Mouse (Mus musculus): Measurements from ENCODE around the gene Krt83.
"Not testable (repeated sequence)": the region's sequence is repeated elsewhere in the genome, so short reads cannot be mapped to it uniquely, and the experiment has no call there.

The Krt83 gene

GRCm38 (mm10) chr15:101491431-101491830 is at the start of gene Krt83:
TSS of gene Krt83 (minus strand) at chr15:101491512.
- no peak for DNase-seq (ENCODE audit: low spot score)

DNA sequence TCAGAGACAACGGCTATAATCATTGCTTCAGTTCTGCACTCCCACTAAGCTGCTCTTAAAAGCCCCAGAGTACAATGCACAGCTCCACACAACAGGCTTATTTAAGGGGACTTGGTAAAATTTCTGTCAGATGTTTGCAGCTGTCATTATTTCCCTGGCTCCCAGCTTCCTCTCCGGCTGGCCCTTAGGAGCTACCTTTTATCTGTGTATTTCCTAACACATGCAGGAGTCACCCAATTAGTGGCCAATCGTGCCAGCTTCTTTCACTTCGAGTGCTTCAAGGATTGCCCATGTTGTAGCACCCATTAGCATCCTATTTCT is 47.2 kb upstream of the Krt83 start:
- no peak for DNase-seq (ENCODE audit: low spot score)

GRCm38 (mm10) chr15:101537864-101538579 is 46.7 kb upstream of the Krt83 start:
- DNase-seq (ENCODE audit: low spot score) = no peak

DNA sequence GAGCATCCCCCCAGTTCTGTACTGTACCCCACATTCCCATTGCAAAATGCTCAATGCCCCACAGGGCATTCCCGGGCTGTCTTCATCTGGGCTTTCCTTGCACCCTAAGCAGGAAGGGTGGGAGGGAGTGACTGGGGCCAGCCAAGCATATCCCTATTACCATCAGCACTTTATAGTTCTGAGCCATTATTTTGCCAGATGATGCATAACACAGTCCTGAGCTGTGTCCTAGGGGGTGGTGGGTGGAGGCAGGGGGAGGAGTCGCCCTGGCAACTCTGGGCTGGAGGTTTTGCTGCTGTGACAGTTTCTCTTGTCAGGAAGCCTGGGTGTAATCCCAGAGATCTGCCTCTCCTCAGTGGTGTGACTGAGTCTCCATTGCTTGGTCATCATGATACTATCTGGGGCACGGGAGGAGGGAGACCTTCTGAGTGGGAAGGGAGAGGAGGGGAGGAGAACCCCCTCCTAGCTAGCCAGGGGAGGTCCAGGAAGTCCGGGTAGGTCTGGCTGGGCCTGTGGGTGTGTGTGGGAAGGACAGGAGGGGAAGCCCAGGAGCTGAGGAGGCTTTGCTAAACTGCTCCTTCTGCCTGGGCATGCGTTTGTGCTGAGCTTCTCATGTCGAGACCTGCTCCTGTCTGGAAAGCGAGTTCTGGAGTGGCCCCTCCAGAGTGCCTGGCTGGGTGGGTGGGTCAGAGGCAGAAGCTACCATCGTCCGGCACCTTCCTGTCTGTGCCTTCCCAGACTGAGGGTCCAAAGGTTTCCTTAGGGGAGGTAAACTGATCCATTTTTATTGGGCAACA is 44.9 kb upstream of the Krt83 start:
- DNase-seq (ENCODE audit: low spot score) = no peak

- no peak for DNase-seq (ENCODE audit: low spot score)
Observed at GRCm38 (mm10) chr15:101532720-101533119, 41.4 kb upstream of the Krt83 start, which contains the start of gene Krt84. TSS of gene Krt84 (minus strand) at chr15:101532820.

GRCm38 (mm10) chr15:101522556-101523232 is 31.4 kb upstream of the Krt83 start:
- DNase-seq (ENCODE audit: low spot score) = no peak

GRCm38 (mm10) chr15:101519792-101520191 is 28.5 kb upstream of the Krt83 start:
- peak; percentile 19 for DNase-seq (ENCODE audit: low spot score)

DNA sequence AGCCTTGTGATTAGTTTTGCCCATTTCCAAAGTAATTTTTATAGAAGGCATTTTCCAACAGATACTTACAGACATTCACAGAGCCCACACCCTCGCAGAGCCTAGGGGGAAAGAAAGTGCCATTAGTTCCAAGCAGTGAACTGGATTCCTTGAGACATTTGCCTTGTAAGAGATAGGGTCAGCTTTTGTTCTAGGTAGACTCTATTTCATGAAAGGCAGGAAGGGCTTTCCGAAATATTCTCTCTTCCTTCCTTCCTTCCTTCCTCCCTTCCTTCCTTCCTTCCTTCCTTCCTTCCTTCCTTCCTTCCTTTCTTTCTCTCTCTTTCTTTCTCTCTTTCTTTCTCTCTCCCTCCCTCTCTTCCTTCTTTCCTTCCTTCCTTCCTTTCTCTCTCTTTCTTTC is 25.8 kb upstream of the Krt83 start, which contains the start of gene Gm49425:
TSS of gene Gm49425 (minus strand) at position 101 of the 400 bp plus-strand sequence.
- not testable (repeated sequence) for DNase-seq (ENCODE audit: low spot score)

DNA sequence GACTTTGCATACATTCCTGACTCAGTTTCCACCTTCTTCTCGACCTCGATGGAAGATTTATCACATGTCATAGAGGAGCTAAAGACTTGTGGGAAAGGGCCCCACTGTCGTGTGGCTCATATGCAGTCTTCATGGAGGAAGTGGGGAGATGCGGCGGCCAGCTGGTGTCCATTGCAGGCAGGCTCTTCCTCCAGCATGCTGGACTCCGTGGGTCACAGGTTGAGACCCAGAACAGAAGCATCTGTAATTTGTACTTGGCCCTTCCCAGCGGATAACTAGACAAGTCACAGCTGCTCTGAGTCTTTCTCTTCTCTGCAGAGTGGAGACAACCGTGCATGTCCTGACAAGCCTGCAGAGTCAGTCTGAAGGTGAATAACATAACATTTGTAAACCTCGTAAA is 16.9 kb upstream of the Krt83 start:
- no peak for DNase-seq (ENCODE audit: low spot score)

- no peak for DNase-seq (ENCODE audit: low spot score)
Observed at GRCm38 (mm10) chr15:101506896-101507758, 15.8 kb upstream of the Krt83 start.

DNA sequence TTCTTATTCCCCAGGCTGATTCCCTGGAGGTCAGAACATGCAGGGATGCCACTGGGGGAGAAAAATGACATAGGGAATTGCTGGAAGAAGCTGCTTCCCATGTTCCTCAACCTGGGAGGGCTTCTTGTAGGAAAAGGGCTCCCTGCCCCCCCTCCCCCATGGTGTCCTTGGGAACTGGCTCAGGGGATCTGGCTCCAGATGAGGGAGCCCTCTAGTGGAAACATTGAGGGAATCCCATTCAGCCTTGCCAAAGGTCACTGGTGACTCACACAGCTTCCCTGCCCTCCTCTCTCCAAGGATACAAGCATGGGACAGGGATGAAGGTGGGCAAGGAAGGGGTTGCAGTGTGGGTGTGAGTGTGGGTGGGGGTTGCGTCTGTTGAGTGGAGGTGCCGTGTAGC is 5.9 kb upstream of the Krt83 start:
- DNase-seq (ENCODE audit: low spot score) = no peak

GRCm38 (mm10) chr15:101495266-101495665 is 4.0 kb upstream of the Krt83 start:
- no peak for DNase-seq (ENCODE audit: low spot score)

- no peak for DNase-seq (ENCODE audit: low spot score)
Observed at GRCm38 (mm10) chr15:101494203-101494602, 2.9 kb upstream of the Krt83 start.

DNA sequence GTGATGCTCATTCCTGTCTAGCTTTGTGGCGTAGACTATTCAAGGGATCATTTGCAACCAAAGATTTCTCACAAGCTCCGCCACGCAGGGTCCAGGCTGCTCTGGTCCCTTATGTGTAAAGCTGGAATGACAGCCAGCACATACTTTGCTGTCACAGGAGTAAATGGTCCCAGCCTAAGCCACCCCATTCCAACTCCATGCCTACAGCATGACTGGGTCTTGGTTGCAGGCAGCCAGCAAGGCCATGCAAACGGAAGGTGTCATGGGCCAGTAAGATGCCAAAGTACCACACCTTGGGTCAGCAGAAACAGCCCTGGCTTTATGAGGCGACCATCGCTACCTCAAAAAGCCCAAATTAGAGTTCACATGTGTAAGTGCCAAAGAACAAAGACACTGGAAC is 2.4 kb upstream of the Krt83 start:
- no peak for DNase-seq (ENCODE audit: low spot score)

- DNase-seq (ENCODE audit: low spot score) = no peak
Observed at GRCm38 (mm10) chr15:101492718-101493117, 1.4 kb upstream of the Krt83 start.

DNA sequence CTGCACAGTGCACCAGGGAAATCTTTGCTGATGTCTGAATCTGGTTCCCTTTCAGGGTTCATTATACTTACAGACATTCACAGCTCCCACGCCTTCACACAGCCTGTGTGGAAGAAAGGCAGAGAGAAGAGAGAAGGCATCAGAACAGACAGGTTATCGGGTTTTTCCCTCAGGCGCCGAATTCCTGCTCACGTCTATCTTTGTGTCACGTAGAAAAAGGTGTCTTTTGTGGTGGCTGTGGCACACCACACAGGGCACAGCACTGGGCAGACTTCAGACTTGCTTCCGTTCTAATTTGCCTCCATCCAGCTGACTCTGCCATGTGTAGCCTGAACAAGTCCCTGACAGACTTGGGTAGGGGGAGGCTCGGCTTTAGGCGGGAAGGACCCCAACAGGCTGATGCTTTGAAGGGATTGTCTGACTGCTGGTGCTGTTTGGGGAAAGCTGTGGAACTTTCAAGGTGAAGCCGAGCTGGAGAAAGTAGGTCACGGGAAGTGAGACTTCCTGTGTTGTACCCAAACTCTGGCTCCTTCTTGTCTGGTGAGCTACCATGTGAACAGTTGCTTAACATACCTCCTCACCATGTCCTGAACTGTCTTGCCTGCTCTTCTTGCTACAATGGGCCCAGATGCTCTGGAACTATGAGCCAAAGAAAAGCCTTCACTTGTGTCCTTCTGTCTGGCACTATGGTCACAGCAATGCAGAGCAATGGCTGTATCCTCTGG is 5.2 kb downstream of the Krt83 start:
- no peak for DNase-seq (ENCODE audit: low spot score)

DNA sequence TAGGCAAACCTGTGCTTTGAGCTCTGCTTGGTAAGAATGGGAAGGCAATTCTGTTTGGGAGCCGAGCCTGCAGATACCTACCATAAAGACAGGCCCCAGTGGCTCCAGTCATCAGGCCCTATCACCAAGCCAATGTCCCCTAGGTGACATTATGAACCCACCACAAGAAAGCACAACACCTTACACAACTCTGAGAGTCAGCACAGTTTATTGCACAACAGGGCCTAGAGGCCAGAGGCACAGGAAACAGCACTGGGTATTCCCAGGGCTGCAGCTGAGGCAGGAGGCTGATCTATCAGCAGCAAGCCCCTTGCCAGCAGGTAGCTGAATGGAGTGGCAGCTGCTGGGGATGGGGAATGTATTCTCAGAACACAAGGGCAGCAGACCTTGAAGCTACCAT is 6.4 kb downstream of the Krt83 start:
- no peak for DNase-seq (ENCODE audit: low spot score)

GRCm38 (mm10) chr15:101483646-101484045 is 7.7 kb downstream of the Krt83 start:
- no peak for DNase-seq (ENCODE audit: low spot score)

GRCm38 (mm10) chr15:101482056-101482455 is 9.3 kb downstream of the Krt83 start:
- no peak for DNase-seq (ENCODE audit: low spot score)

DNA sequence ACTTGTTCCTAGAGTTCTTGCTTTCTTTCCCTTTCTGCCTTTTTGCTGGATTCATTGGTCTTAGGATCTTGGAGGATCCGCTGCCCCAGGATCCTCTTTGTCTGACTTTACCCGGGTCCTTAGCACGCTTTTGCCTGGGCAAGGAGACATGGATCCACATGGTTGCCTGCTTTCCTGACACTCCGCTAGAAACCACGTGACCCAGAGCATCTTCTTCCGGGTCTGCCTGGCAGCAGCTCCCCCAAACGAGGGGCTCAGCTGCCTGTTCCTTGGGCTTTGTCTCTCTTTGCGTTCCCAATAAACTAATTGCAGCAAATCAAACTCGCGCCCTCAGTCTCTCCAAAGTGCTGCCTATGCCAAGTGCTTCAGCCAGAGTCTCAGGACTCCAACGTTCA is 11.6 kb downstream of the Krt83 start:
- DNase-seq (ENCODE audit: low spot score) = no peak

DNA sequence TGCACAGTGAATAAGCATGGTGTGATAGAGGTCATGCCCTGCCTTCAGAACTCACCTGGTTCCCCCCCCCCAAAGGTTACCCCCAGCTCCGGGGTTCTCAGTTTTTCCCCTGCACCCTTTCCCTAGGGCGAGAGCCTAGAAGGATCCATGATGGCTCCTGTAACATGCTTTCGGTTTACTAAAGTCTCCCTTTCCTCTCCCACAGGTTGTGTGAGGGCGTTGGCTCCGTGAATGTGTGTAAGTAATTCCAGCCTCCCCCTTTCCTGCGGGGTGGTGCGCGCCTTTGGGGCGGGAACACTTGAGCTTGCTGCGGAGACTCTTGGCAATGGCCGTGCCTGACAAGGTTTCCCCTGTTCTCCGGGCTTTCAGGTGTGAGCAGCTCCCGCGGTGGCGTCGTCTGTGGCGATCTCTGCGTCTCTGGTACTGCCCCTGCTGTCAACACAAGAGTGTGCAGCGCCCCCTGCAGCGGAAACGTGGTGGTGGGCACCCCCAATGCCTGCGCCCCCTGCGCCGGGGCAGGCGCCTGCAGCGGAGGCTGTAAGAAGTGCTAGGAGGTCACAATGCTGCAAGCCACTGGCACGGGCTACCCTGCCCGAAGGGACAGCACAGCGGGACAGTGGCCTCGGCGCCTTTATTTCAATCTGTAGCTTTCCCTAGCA is 12.2 kb downstream of the Krt83 start:
- no peak for DNase-seq (ENCODE audit: low spot score)

All from yolk sac, embryonic 10.5 days (tissue).